Mouse (Mus musculus) MEL (cell line): ENCODE measurements around the gene Clns1a. TPM values are rescaled to one million over a fixed set of nuclear protein-coding genes. Genes with fewer than 3 reads are reported as not detected.

Experiments
- DNase-seq: peaks from one replicate; pipeline ENCODE4 v3.0.0; 2011; ENCODE audit warnings: low read depth, low spot score
- H3K27ac ChIP-seq: 2 replicates; pipeline ENCODE4 v1.5.1; 2012; ENCODE audit warnings: low read depth, mild to moderate bottlenecking, control low read depth, low read length, moderate library complexity; ENCODE audit not compliant: control insufficient read depth
- H3K27me3 ChIP-seq, 2 experiments: fragments of 150-350 bp in 1 of 2; sonication (generic) in 1 of 2; 2 replicates each; pipeline ENCODE4 v1.6.1; 2012; ENCODE audit warnings: low read length in 2 of 2, mild to moderate bottlenecking in 2 of 2, improper control_type of control experiment in 1 of 2, moderate library complexity in 1 of 2; ENCODE audit not compliant: insufficient read depth in 2 of 2, control insufficient read depth in 1 of 2
- H3K36me3 ChIP-seq, 2 experiments: 2 replicates each; pipeline ENCODE4 v1.6.1; 2012 to 2014; ENCODE audit warnings: low read length in 2 of 2, improper control_type of control experiment in 1 of 2, inconsistent platforms in 1 of 2, mild to moderate bottlenecking in 1 of 2; ENCODE audit not compliant: insufficient read depth in 2 of 2, control insufficient read depth in 1 of 2
- H3K4me1 ChIP-seq, 2 experiments: fragments of 150-350 bp in 1 of 2; sonication (generic) in 1 of 2; 2 replicates each; pipeline ENCODE4 v1.6.1; 2012; ENCODE audit warnings: low read length in 2 of 2, improper control_type of control experiment in 1 of 2, mild to moderate bottlenecking in 1 of 2; ENCODE audit not compliant: insufficient read depth in 2 of 2, control insufficient read depth in 1 of 2
- H3K4me3 ChIP-seq, 2 experiments: fragments of 150-350 bp in 1 of 2; sonication (generic) in 1 of 2; 2 replicates each; pipeline ENCODE4 v1.5.1; 2012; ENCODE audit warnings: low read depth in 2 of 2, low read length in 2 of 2, mild to moderate bottlenecking in 2 of 2, moderate library complexity in 2 of 2, control low read depth in 1 of 2, improper control_type of control experiment in 1 of 2; ENCODE audit not compliant: control insufficient read depth in 1 of 2, insufficient read depth in 1 of 2
- H3K79me2 ChIP-seq: 2 replicates; pipeline ENCODE4 v1.6.1; 2012; ENCODE audit warnings: mild to moderate bottlenecking, low read length, moderate library complexity; ENCODE audit not compliant: control insufficient read depth, poor library complexity, insufficient read depth
- H3K9ac ChIP-seq: 2 replicates; pipeline ENCODE4 v1.6.1; 2012; ENCODE audit warnings: low read depth, mild to moderate bottlenecking, control low read depth, low read length, moderate library complexity; ENCODE audit not compliant: control insufficient read depth, poor library complexity, severe bottlenecking
- H3K9me3 ChIP-seq: fragments of 150-350 bp; sonication (generic); replicated peaks from 2 replicates; pipeline ENCODE4 v1.6.1; 2012; ENCODE audit warnings: mild to moderate bottlenecking, low read length, improper control_type of control experiment, moderate library complexity; ENCODE audit not compliant: insufficient read depth
- CHD2 ChIP-seq: IDR thresholded peaks from 2 replicates; pipeline ENCODE4 v1.6.1; 2011; ENCODE audit warnings: low read length, improper control_type of control experiment
- E2F4 ChIP-seq: IDR thresholded peaks from 2 replicates; pipeline ENCODE4 v1.6.1; 2011; ENCODE audit warnings: low read depth, low read length, improper control_type of control experiment, borderline replicate concordance
- ETS1 ChIP-seq: IDR thresholded peaks from 2 replicates; pipeline ENCODE4 v1.6.1; 2012; ENCODE audit warnings: low read depth, mild to moderate bottlenecking, inconsistent platforms, low read length, improper control_type of control experiment, moderate library complexity
- GABPA ChIP-seq: IDR thresholded peaks from 2 replicates; pipeline ENCODE4 v1.6.1; 2012; ENCODE audit warnings: low read depth, mild to moderate bottlenecking, inconsistent platforms, low read length, improper control_type of control experiment, moderate library complexity
- HCFC1 ChIP-seq: IDR thresholded peaks from 2 replicates; pipeline ENCODE4 v1.6.1; 2012; ENCODE audit warnings: low read depth, mild to moderate bottlenecking, inconsistent platforms, low read length, improper control_type of control experiment, moderate library complexity
- MEF2A ChIP-seq: IDR thresholded peaks from 2 replicates; pipeline ENCODE4 v1.6.1; 2014; ENCODE audit warnings: low read depth, mild to moderate bottlenecking, inconsistent platforms, low read length, improper control_type of control experiment; ENCODE audit not compliant: poor library complexity, insufficient replicate concordance, severe bottlenecking; ENCODE audit errors: extremely low read depth
- NELFE ChIP-seq: IDR thresholded peaks from 2 replicates; pipeline ENCODE4 v1.6.1; 2011; ENCODE audit warnings: low read depth, low read length, improper control_type of control experiment
- NRF1 ChIP-seq: IDR thresholded peaks from 2 replicates; pipeline ENCODE4 v1.6.1; 2014; ENCODE audit warnings: low read depth, mild to moderate bottlenecking, inconsistent platforms, low read length, improper control_type of control experiment, moderate library complexity; ENCODE audit not compliant: poor library complexity, insufficient read depth, severe bottlenecking
- POLR2AphosphoS2 ChIP-seq: IDR thresholded peaks from 2 replicates; pipeline ENCODE4 v1.6.1; 2011; ENCODE audit warnings: low read length, improper control_type of control experiment
- SIN3A ChIP-seq: IDR thresholded peaks from 2 replicates; pipeline ENCODE4 v1.6.1; 2012; ENCODE audit warnings: low read length, improper control_type of control experiment, inconsistent platforms
- TBP ChIP-seq: IDR thresholded peaks from 2 replicates; pipeline ENCODE4 v1.8.0; 2011; ENCODE audit warnings: low read depth, low read length, improper control_type of control experiment
- UBTF ChIP-seq: IDR thresholded peaks from 2 replicates; pipeline ENCODE4 v1.6.1; 2012; ENCODE audit warnings: low read depth, mild to moderate bottlenecking, inconsistent platforms, low read length, improper control_type of control experiment, moderate library complexity, borderline replicate concordance; ENCODE audit not compliant: insufficient read depth
- ZMIZ1 ChIP-seq: IDR thresholded peaks from 2 replicates; pipeline ENCODE4 v1.6.1; 2012; ENCODE audit warnings: low read depth, mild to moderate bottlenecking, inconsistent platforms, low read length, improper control_type of control experiment, moderate library complexity
- ZNF384 ChIP-seq: IDR thresholded peaks from 2 replicates; pipeline ENCODE4 v1.6.1; 2012; ENCODE audit warnings: low read depth, mild to moderate bottlenecking, inconsistent platforms, low read length, improper control_type of control experiment
- polyA plus RNA-seq, 2 experiments: library from polyadenylated mRNA; stranded (reverse) in 1 of 2; unstranded in 1 of 2; fragments of >175 nt in 1 of 2; fragments of >200 nt in 1 of 2; gene quantifications; 2 replicates each; pipeline versions ENCODE4 v1.2.1 to v1.2.4; 2012; ENCODE audit warnings: low replicate concordance in 2 of 2, low read depth in 1 of 2; ENCODE audit not compliant: insufficient read length in 2 of 2, insufficient read depth in 1 of 2, missing spikeins in 1 of 2
- total RNA-seq: library from RNA; depleted of rRNA; stranded (reverse); fragments of 300-350 nt; gene quantifications from 2 replicates; pipeline ENCODE4 v1.2.3, GENCODE M21; 2012

The Clns1a gene
- total and polyA plus RNA-seq, 3 experiments = 119 to 140 (median 130) TPM

- no peak for TF ChIP-seq MEF2A
- no peak for TF ChIP-seq ZMIZ1
- no peak for TF ChIP-seq GABPA
- TF ChIP-seq CHD2 = no peak
- no peak for TF ChIP-seq TBP
- TF ChIP-seq E2F4 = no peak
- no peak for TF ChIP-seq ZNF384
- no peak for TF ChIP-seq NRF1
- TF ChIP-seq POLR2AphosphoS2 = no peak
- no peak for TF ChIP-seq NELFE
- no peak for TF ChIP-seq ETS1
- TF ChIP-seq SIN3A = no peak; the same call in 1 of the 2 replicates
- no peak for TF ChIP-seq UBTF
- peak; percentile 48 for DNase-seq
- Histone ChIP-seq H3K27me3 (no peaks in the 10 kb centered on the region; a peak in 1 of 4 replicates), H3K9me3 (no peaks in the 10 kb centered on the region), H3K9ac (peak overlapping the region; percentile 21), H3K4me3 (peak overlapping the region; percentile 37 to 68), H3K4me1 (peaks cover 2 to 6% of the 10 kb centered on the region in 2 experiments; a peak in 3 of 4 replicates), H3K79me2 (no peaks in the 10 kb centered on the region), H3K27ac (no peak overlapping the region), H3K36me3 (peaks cover 0 to 2% of the 10 kb centered on the region in 2 experiments; a peak in 1 of 4 replicates)
Measured at GRCm38 (mm10) chr7:97749207-97750190, 53.1 kb downstream of the Clns1a start.

DNA sequence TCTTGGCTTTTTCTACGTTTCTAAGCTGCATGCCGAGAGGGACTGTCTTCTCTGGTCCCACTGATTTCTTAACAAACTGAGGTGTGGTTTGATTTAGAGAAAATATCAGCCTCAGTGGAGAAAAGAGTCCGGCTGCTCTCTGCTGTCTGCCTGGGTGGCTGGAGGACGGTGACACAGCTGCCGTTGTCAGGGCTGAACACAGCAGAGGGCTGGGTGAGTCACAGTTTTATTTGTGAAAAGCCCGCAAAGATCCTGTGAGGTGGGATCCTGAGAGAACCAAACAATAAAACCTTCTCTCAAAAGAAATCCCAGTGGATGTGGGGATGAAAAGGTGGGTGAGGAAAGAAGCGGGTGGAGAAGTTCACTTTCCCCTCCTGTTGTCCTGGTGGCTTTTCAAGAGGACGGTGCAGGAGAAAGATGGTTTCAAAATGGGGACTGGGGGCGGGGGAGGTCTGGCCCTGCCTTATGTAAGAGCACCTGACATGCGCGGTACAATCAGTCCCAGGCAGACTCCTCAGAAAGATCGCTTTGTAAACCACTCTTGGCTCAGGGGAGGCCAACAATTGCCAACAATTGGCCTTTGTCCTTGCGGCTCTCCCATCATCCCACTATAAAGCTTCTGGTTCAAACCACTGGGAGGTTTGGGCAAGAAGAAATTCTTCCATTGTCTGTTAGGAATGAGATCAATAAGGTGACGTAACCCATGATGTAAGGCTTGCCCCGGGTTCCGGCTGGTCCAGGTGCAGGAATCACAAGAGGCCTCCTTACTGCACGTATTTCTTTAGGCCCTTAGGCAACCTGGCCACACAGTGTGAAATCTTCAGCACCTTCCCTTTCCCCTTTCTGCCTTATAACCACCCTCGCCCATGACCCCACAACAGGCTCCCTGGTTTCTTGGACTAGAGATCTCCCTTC lies 60.8 kb downstream of the Clns1a start:
- TF ChIP-seq HCFC1 = no peak
- no peak overlapping the region for H3K9ac ChIP-seq
- H3K79me2 ChIP-seq = no peaks in the 10 kb centered on the region
- no peak overlapping the region for H3K27ac ChIP-seq
- no peaks in the 10 kb centered on the region for H3K9me3 ChIP-seq
- H3K27me3 ChIP-seq = no peaks in the 10 kb centered on the region; a peak in 1 of 4 replicates
- DNase-seq = no peak
- H3K4me1 ChIP-seq = no peaks in the 10 kb centered on the region
- no peaks in the 10 kb centered on the region for H3K36me3 ChIP-seq
- no peak overlapping the region for H3K4me3 ChIP-seq
